Mouse (Mus musculus) CD4-positive helper T cell, adult 2 months (primary cell): ENCODE data around the gene Csn1s1.

Experiments used
- DNase-seq: peaks from one replicate; pipeline ENCODE4 v3.0.0-alpha.2; 2012; ENCODE audit warnings: low read depth, missing footprints, low spot score

Gene Csn1s1

DNA sequence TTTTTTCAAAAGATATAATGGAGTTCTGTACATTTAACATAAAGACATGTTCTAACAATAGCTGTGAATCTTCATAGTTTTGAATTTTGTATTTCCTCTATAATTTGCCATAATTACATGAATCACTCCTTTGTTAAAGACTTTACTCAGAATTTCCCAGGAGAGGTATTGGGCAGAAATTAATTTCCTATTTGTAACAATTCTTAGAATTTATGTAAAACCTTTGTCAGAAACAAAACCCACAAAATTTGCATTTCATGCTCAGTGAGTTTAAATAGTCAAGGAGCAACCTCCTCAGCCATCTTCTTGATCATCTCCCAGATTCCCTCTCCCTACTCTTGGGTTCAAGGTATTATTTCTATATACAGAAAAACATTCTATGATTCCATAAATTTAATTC is at the start of gene Csn1s1:
Gene Csn1s1, plus strand, starts transcription at position 301 of the 400 bp plus-strand sequence.
- no peak for DNase-seq

DNA sequence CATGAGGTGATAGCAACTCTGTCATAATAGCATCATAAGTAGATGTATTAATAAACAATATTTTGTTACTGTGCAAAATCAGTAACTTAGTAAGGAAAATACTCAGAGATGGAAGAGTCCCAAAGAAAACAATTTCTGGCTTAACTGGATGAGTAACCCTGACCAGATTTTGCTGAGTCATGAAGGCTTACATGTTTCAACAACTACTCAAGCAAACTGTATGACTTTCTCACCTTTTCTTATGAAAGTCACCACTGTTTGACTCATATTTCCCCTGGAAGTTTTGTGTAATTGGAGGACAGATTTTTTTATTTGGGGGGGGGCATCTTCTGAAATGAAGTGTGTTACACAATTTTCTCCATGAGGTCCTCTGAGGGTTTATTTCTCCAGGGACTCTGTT is 43.3 kb upstream of the Csn1s1 start:
- no peak for DNase-seq

DNA sequence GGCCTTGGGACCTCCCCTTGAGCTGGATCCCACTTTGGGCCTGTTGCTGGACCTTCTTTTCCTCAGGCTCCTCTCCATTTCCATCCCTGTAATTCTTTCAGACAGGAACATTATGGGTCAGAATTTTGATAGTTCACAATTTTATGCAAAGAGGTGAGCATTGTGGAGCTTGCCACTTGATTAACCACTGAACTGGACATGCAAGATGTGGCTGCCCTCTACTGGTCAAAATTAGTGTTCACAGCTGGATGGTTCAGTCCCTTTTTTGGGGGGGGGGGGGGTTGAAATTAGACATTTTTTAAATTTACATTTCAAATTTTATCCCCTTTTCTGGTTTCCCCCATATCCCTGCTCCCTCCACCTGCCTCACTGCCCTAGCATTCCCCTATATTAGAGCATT is 23.2 kb upstream of the Csn1s1 start:
- no peak for DNase-seq

DNA sequence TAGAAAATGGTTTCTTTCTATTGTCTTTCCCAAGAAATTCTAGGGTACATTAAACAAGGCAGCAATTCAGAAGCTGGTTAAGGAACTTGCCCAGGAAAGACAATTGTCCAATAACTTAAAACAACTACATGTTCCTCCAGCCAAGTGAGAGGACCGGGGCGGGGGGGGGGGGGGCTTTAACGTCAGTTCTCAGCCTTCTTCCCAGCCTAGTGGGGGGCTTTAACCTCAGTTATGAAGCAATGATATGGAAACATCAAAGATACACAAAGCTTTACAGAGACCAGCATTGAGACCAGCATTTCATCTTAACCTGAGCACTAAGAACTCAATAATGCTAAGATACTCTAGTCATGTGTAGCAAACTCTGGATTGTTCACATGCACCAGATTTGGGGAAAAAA is 33.5 kb downstream of the Csn1s1 start, which contains the start of gene Csn2:
Gene Csn2, minus strand, starts transcription at position 101 of the 400 bp plus-strand sequence.
- DNase-seq = no peak

DNA sequence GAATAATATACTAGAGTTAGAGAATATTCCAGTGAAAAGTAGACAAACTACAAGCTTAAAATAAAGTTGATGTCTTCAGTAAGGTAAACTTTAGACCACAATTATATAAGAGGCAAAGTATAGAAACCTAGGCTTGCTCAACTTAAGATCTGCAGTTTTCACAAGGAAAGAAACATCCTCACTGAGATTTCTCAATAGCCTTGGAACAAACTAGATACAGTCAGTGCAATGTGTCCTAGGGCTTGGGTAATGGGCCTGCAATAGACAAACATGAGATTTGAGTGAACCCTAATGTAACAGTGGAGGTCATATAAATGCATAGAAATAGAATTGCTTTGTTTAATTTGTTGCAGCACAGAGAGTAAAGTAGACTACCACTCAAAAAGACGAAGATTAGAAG is 39.9 kb downstream of the Csn1s1 start:
- DNase-seq = no peak
